Mouse (Mus musculus): ENCODE measurements at regions not wholly inside any gene's neighbourhood (a gene's known extent, or its start where the extent isn't known, plus 50 kb on each side); places are given as distances from the start of the nearest gene placed in this dataset.

DNA sequence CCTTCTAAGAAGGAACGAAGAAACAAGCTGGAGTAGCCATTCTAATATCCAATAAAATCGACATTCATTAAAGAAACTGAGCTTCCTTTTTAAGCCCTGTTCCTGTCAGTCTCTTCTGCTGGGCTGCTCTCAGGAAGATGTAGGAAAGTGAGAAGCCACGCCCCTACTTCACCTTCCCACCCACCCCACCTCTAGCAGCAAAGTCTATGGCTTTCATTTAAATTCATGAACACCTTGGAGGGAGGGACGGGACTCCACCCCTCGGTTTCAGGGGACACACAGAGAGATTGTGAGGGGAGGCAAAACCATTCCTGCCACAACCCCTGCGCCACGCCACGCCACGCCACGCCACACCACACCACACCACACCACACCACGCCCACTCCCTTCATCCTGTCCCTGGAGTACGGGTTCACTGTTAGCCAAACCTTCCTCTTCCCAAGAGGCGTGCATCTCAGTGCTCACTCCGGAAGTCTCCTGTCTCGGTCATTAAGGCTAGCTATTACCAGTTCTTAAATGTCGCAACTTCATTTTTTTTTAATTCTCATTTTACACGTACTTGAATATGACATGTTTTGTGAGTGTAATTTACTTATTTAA lies 132.0 kb upstream of the Mkln1 start:
- DNase-seq (ENCODE audit: low spot score in 2 of 2) = no peak

DNA sequence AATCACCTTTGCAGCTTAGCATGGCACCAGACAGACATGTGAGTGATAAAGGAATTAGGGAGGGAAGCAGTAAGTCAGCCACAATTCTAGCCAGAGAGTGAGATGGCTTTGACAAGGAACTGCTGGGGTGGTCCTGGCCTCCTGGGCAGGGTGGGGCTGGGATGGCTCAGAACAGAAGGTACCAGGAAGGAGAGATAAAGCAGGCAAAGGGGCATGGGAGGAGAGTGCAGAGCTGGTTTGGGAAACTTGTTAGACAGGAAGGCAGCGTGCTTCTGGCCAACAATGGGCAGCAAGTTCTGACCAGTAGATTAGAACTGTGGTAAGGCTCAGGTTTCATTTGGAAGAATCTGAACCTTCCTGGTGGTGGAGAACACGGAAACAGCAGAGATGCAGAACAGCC lies 130.5 kb upstream of the Mkln1 start:
- DNase-seq (ENCODE audit: low spot score in 2 of 2) = no peak

DNA sequence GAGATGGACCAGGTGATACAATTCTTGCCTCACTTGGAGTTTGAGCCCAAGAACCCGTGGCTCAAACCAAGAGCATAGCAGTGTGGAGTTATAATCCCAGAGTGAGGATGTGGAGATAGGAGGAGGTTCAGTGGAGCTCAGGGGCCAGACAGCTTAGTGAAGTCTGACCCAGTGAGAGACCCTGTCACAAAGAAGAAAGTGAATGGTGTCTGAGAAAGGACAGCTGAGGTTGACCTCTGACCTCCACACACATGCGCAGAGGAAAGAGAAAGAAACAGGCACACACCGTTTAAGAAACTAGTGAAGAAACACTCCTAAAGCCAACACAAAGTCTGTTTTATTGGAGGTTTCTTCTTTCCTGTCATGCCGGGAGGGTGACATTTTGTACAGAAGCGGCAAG lies 124.7 kb upstream of the Mkln1 start:
- no peak for DNase-seq (ENCODE audit: low spot score in 2 of 2)

DNA sequence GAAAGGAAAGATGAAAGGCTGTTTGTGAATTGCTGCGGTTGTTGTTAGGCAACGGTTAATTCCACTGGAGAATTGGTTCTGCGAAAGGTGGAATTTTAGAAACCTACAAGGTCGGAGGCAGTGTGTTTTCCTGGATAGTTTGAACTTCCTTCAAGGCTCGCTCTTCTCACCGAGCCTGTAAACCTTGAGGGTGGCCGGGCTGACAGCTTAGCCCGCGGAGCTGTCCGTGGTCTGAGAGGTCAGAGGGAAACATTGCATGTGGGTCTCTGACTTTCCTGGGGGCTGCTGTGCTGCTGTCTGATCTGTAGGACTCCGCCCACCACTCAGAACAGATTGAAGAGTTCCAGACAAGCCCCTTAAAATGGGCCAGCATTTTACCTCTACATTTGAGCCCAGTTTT lies 124.3 kb upstream of the Mkln1 start:
- DNase-seq (ENCODE audit: low spot score in 2 of 2) = no peak

DNA sequence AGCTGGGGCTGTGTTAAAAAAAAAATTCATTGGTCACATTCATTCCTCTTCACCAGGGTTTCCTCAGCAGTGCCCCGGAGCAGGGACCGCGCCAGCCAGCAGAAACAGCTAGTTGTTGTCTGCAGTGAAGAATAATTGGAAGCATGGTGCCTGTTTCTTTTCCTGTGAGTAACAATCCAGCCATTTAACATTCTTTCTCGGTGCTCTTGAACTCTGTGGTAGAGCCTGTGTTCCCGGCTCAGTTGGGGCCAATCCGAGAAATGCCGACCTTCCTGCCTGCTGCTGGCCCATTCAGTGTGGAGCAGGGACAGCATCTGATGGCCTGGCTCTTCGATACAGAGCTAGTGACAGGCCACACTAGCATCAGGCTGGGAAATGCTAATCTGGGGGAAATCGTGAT lies 120.7 kb upstream of the Mkln1 start:
- no peak for DNase-seq (ENCODE audit: low spot score in 2 of 2)

DNA sequence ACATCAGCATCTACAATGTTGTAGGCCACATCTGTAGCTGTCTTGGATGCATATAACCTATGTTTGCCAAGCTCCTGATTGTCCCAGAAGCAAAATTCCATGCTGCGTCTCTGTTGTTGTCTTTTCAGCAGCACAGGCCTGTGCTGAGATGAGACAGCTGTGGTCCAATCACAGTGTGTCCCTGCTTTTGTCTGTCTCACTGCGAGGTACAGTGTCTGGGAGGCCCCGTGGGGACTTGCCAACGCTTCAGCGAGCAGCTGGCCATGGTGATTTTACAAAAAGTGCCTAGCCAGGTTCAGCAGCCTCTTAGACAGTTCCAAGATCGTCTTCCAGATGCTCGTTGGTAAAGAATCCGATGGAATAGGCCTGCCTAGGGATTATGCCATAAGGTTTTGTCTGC lies 114.6 kb upstream of the Mkln1 start:
- no peak for DNase-seq (ENCODE audit: low spot score in 2 of 2)

DNA sequence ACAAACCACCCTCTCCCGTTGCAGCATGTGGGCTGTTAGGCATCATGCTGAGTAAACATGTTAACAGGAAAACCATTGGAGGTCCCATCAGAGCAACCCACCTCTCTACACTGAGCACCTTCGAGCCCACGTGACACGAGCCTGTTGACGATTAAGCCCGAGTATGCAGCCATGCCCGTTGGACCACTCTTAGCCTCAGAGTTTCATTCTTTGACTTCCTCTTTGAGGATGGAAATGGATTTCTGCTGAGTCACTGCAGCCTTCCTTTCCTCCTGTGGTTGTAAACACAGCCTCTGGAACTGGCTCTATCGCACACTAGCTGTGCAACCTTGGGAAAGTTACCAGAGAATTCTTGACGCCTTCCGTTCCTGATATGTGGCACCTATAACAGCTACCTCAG lies 114.1 kb upstream of the Mkln1 start:
- peak in 1 of 2 experiments; percentile 47 for DNase-seq (ENCODE audit: low spot score in 2 of 2)

DNA sequence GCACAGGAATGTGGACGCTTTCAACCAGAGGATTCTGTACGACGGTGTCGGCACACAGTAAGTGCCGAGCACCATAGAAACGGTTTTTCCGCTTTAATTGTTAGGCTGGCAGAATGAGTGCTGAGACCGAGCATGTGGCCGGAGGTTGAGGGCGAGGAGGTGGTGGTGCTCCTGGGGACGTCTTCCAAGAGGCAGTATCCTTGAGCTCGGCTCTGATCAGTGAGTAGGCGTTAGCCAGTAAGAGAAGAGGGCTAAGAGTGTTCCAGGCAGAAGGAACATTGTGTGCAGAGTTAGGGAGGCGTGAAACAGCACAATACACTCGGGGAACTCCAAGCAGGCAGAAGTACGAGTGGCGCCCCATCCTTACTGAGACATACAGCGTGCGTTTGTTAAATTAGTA lies 113.5 kb upstream of the Mkln1 start:
- DNase-seq (ENCODE audit: low spot score in 2 of 2) = no peak

DNA sequence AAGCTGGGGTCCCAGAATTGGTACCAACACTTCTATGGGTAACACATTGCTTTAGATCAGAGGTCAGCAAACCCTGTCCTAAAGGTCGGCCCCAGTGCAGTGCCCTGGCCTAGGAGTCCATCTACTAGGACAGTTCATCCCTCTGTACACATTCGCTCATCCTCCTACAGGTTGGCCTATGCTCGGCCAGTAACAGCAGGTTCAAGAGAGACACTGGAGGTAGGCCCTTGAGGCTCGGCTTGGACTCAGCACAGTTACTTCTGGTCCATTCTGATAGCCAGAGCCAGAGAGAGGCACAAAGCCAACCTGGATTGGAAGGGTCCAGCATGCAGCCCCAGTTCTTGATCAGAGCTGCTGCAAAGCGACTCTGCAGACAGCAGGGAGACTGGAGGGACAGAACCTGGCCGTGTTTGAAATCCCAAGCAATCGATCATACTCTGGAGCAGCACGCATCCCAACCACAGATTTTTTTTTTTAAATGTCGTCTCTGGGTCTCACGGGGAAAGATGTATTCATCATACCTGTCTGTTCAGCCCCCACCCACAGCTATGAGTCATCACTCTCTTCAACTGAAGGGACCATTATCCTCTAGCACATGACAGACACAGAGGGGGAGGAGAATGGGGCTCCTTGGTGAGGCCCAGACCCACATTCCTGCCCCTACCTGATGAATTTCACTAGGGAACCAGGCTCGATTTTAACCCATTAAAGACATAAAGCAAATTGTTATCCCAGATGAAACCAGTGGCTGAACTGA lies 112.4 kb upstream of the Mkln1 start:
- no peak for DNase-seq (ENCODE audit: low spot score in 2 of 2)

DNA sequence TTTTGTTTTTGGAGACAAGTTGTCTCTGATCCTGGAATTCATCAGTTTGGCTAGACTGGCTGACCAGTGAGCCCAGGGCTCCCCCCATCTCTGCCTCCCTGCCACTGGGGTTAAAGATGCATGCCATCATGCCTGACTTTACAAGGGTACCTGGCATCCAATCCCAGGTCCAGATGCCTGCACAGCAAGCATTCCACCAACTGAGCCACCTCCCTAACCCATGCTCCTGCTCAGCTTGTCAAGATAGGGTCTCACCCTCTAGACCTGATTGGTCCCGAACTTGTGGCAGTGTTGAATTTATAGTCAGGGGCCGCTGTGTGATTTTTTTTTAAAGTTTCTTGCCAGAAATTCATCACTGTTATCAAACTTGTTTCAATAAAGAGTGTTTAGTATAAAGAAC lies 111.4 kb upstream of the Mkln1 start:
- DNase-seq (ENCODE audit: low spot score in 2 of 2) = no peak

DNA sequence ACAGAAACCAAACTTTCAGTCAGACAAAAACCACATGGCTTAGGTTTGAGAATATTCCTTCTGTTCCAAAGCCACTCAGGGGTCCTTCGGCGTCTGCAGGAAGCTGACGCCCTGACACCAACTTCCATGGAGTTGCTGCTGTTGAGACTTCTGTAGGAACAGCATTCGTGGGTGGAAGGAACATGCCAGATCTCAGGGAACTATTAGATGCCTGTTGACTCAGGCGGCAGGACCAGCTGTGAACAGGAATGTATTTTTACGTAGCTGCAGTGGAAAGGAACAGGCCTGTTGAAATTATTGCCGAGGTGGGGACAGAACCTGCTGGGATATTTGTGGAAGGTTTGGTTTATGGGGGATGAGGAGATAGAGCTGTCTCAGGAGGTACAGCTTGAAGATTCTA lies 110.8 kb upstream of the Mkln1 start:
- peak; percentile 20 to 26 for DNase-seq (ENCODE audit: low spot score in 2 of 2)

DNA sequence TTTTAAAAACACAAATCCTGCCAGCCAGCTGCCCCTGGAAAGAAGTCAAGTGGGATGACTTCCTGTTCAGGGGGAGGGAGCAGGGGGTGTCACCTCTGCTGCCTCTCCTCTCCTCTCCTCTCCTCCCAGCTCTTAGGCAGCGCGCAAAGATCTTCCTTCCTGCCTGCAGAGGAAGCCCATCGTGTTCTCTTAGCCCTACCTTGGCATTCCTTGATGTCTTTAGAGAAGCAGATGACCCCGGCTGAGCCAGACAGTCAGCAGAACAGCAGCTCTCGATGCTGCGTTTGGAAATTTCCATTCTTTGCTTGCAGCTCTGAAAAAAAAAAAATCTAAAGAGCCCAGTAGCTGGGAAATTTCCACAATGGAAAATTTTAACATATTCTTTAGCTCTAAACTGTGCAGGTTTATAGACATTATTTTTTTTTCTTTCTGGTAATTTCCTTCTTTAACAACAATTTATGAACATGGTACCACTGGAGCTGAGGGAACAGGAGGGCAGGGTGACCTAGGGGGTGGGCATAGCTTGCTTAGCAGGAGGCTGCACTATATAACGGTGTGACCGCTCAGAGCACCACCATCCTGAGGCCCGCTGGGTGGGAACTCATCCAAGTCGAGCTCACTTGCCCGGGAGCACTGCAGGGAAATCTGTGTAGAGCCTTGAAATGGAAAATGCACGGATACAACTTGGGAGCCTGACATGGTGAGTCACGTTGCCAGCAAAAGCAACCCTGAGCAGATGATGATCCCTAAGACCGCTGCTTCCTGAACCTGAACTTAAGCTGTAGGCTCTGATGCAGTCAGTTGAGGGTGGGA lies 109.9 kb upstream of the Mkln1 start:
- peak; percentile 59 to 66 for DNase-seq (ENCODE audit: low spot score in 2 of 2)

DNA sequence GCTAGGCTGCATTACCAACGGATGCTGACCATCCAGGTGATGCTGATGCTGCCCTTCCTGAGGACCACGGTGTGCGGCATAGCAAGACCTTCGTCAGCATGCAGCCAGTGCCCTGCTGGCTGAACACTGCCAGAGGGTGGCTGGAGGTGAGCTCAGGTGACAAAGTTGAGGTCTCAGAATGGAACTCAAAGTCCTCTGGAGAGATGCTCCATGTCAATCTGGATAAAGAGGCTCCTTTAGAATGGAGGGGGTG lies 109.4 kb upstream of the Mkln1 start:
- no peak for DNase-seq (ENCODE audit: low spot score in 2 of 2)

DNA sequence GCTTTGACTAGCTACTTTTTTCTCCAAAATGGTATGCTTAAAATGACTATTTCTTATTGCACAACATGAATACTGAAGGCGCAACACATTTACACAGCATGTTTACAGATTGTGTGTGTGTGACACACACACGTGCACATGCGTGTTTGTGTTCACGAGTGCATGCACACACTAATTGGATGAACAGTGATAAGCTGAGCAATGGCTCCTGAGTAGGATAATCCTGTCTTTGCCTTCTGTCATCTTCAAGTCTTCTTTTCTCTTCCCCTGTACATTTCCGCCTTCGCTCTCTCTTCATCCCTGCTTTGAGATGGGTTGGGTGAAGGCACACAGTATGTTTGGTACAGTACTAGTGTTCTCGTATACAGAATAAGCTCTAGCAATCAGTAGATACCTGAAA lies 106.5 kb upstream of the Mkln1 start:
- DNase-seq (ENCODE audit: low spot score in 2 of 2) = no peak

DNA sequence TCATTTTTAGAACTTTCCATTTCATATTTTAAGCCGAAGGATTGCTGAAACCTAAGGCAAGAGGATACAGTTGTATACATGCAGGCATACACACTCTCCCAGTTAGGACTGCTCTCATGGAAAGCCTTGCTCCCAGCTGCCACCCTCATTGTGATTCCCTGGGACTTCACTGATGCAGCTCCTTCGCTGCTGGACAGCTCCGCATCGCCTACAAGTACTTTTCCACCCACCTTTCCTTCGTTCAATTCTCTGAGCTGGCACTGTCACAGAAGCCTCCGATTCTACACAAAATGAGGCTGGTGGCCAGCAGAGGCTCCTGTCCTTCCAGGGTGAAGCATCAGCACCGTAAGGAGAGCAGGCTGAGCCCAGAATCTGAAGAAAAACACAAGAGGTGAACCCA lies 105.5 kb upstream of the Mkln1 start:
- no peak for DNase-seq (ENCODE audit: low spot score in 2 of 2)

DNA sequence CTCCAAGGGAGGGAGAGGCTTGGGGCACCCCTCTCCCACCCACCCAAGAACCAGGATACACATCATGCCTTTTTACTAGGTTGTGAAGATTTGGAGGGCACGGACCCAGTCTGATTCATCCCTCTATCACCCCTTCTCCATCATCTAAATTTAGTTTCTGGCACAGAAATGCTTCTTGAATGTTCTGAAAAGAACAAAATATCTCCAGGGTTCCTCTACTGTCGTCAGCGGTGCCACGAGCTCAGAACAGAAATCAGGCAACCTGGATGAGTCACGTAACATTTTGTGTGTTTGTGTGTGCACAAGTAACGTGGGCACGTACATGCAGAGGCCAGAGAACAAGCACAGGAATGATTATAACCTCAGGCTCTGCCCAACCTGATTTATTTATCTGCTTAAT lies 99.1 kb upstream of the Mkln1 start:
- no peak for DNase-seq (ENCODE audit: low spot score in 2 of 2)

DNA sequence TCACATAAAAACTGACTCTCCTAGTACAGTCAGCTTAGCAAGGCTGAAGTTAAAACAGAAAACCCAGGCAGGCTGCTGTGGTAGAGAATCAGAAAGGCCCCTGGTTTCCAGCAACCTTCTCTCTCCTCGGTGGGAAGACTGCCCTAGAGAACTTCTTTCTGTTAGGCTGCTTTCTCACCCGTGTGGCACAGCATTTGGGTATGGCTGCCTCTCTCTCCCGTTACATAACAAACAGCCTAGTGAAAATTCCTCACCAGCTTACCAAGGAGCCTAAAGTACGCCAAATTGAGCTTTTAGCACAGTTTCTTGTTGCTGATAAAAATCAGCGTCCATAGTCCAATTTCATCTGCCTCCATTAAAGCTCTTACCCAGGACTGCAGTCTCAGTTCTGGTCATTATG lies 92.8 kb upstream of the Mkln1 start:
- DNase-seq (ENCODE audit: low spot score in 2 of 2) = no peak

DNA sequence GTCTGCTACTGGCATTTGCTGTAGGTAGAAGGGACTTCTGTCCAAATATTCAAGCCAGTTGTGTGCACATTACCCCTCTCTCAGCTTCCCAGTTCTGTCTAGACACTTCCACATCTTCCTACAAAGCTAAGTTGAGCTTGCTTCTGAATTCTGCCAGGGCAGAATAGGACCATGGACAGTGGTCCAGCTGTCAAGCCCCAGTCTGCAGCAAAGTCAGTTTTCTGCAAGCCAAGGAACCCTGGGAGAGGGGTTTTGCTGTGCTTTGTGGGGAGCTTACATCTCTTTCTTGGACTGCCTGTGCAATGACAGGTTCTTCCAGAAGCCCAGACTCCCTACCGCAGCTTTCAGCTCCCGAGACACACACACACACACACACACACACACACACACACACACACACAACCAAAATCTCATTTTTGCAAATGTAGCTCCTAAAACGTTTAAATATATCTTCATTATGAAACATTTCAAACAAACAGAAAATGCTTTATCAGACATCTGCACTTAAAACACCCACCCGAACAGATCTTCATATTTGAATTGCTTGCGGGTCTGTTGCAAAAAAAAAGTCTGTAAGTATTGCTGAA lies 91.4 kb upstream of the Mkln1 start:
- no peak for DNase-seq (ENCODE audit: low spot score in 2 of 2)

DNA sequence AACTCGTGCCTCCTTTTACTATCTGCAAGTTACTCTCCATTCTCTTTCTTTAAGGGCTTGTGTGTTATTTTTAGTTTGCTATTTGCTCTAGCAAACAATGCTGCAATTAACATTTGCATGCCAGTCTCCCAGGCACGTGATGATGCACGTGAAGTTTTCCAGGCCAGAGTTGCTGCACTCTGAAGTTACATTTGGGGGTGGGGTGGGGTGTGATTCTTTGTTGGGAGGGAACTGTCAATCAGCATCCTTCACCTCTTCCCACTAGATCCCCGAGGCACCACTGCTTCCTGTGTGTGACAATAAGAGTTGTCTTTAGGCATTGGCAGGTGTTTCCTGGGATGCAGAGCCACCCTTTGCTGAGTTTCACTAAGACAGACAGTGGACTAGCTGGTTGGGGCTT lies 90.6 kb upstream of the Mkln1 start:
- DNase-seq (ENCODE audit: low spot score in 2 of 2) = peak; percentile 29 to 58

DNA sequence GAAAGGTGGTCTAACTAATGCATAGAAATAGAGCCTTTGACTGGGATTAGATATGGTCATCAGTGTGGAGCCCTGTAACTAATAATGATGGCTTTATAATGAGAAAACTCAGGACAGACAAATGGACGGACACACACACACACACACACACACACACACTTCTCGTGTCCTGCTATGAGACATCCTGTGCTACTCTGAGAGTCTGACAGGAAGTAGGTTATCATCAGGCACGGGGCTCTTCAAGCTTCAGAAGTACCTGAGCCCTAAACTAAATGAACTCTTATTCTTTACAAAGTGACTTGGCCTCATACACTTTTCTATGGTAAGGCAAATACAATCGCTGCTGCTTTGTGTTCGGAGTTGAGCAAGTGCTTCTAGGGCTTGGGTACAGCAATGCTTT lies 87.9 kb upstream of the Mkln1 start:
- DNase-seq (ENCODE audit: low spot score in 2 of 2) = no peak

DNA sequence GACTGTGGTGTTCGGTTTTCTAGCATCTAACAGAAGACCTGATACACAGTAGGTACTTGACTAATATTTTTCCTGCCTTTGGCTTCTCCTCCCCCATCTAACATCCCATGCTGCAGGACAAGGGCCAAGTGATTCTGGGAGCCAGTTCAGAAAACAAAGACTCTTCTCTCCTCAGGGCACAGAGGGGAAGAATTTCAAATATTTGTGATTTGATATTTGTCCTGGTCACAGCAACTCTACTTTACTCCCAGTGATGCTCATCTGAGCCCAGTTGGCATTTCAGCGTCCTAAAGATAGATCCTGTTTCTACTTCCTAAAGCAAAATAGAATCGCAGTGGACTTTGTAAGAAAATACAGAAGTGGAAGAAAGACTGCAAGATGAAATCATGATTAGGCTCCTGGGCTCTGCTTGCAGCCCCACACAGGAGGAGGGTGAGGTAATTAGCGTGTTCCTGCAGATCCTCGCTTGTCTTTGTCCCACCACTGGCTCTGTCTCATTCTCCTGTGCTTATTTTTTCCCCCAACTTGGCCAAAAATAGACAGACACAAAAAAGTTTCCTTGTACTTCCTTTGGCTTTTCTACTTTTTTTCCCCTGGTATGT lies 84.6 kb upstream of the Mkln1 start:
- no peak for DNase-seq (ENCODE audit: low spot score in 2 of 2)

DNA sequence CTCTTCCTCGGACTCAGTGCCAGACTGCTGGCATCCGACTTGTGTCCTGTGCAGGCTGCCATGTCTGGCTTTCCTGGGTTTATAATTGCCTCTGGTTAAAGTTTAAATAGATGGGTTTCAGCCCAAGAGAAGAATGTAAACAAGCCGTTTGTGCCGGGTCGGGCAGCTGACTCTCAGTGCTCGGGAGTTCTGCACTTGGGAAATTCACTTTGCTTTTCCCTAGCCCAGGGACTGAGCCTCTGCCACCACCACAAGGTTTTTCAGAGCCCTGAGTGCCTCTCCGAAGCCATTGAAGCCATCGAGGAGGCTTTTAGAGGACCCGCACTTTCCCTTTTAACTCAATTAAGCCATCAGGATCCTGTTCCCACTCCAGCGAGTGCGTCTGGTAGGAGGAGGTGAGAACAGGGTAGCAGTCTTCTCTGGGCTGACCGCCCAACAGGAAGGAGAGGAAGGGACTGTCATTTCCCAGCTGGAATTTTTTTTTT lies 80.8 kb upstream of the Mkln1 start:
- peak; percentile 72 to 79 for DNase-seq (ENCODE audit: low spot score in 2 of 2)
